Mouse (Mus musculus): Measurements from ENCODE around the gene Ppp1ca.
A peak's percentile ranks its signal among the peaks of the same experiment; 100 is the strongest.

Gene Ppp1ca

DNA sequence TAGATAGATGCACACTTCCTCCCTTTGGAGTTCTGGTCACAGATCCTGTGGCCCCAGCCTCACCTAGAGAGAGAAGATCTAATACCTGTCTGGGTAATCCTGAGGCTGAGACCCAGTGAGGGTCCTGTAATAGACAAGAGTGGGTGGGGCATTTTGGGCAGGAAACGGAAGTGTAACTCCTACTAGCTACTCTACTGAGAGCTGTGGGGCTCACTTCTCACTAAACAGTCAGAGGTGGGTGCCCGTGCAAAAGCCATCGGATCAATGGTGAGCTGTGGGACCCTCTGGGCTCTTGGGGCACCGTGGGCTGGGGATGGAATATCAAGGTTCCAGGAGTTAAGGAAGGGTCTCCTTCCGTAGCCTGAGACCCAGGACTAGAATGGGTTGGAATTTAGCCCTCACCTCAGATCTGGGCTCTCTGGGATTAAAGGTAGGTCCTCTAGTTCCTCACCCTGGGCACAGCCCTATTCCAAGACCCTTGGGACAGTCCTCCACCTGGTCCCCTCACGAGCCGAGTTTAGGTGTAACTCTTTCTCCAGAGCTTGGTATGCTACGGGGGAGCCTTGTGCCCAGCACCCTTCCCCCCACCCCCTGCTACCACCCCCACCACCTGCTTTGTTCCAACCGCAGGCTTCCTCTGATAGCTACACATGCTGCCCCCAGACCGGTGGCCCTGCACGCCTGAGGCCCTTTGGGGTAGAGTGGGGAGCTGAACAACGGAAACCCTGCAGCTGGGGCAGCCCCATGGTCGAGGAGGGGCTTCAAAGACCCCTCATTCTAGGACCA lies 37.2 kb upstream of the Ppp1ca start:
- no peak for DNase-seq (ENCODE audit: low read depth, low spot score)

DNA sequence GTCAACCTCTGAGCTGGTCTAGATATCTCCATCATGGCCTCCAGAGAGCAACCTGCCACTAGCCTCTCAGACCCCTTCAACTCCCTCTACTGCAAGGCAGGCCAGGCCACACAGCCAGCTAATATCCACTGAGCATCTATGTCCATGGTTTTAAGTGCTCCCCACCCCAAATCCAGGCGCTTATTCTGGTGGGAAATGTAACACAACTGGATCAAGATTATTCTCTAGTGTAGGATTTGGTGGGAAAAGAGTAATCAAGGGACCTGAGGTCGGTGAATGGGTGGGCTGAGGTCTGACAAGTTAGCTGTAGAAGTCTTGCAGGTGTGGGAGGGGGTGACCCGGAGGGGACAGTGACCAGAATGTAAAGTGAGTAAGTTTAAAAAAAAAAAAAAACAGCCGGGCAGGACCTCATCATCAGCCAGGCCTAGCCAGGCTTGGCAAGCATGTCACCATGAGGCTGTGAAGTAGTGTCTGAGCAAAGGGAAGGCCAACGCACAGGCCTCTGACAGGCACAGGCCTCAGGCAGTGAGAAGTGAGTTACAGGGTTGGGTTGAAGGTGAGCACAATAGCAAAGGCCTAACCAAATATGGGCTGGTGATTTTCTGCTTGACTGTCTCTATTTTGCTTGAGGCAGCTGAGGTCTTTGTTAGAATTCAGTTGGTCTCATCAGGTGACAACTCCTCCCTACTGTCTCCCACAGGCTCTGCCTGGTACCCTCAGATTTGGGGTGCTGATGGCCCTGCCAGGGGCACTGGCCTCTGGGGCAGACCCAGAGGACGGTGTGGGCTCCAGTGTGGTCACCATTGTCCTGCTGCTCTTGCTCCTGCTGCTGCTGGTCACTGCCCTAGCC lies 36.4 kb upstream of the Ppp1ca start:
- no peak for DNase-seq (ENCODE audit: low read depth, low spot score)

DNA sequence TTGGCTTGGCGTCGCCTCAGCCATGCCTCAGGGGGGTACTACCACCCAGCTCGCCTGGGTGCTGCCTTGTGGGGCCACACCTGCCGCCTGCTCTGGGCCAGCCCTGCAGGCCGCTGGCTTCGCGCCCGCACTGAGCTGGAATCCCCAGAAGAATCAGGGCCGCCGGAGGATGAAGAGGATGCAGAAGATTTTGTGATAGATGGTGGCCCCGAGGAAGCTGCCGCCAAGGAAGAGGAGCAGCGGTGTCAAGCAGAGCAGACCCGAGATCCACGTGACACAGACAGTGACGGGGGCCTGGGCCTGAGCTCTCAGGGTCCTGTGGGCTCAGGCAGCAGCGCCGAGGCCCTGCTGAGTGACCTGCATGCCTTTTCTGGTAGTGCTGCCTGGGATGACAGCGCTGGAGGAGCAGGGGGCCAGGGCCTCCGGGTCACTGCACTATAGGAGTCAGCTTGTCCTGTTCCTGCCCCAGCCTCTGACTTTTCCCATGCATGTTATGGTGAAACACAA lies 35.7 kb upstream of the Ppp1ca start:
- no peak for DNase-seq (ENCODE audit: low read depth, low spot score)

DNA sequence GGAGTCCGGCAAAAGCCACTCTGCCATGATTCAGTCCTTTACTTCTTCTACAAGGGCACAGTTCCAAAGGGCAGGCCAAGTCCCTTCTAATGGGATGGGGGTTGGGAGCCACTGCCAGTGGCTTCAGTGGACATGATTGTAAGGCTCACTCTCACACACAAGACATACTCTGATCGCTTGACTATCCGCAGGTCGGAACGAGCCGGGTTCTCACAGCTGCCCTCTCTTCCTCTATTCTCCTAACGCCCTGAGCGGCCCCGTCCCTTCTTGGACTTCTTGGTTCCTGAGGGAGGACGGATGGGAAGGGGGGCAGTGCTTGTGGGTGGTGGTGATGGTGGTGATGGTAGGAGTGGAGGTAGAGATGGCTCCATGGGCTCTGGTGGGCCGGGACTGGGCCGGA lies 35.1 kb upstream of the Ppp1ca start:
- DNase-seq (ENCODE audit: low read depth, low spot score), result no peak

DNA sequence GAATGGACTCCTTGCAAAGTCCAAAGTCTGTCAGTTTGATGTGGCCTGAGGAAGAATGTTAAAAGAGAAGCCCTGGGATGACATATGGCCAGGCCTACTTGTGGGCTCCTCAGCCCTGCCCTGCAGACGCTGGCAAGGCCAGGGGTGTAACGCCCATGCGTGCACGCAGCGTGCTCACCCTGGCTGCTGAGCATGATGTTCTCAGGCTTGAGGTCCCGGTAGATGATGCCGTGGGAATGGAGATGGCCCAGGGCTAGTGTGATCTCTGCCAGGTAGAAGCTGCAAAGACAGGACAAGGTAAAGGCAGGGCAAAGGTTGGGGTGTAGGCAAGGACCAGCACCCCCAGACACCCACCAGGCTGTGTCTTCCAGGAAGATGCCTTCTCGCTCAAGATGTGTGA lies 32.8 kb upstream of the Ppp1ca start:
- DNase-seq (ENCODE audit: low read depth, low spot score), result no peak

DNA sequence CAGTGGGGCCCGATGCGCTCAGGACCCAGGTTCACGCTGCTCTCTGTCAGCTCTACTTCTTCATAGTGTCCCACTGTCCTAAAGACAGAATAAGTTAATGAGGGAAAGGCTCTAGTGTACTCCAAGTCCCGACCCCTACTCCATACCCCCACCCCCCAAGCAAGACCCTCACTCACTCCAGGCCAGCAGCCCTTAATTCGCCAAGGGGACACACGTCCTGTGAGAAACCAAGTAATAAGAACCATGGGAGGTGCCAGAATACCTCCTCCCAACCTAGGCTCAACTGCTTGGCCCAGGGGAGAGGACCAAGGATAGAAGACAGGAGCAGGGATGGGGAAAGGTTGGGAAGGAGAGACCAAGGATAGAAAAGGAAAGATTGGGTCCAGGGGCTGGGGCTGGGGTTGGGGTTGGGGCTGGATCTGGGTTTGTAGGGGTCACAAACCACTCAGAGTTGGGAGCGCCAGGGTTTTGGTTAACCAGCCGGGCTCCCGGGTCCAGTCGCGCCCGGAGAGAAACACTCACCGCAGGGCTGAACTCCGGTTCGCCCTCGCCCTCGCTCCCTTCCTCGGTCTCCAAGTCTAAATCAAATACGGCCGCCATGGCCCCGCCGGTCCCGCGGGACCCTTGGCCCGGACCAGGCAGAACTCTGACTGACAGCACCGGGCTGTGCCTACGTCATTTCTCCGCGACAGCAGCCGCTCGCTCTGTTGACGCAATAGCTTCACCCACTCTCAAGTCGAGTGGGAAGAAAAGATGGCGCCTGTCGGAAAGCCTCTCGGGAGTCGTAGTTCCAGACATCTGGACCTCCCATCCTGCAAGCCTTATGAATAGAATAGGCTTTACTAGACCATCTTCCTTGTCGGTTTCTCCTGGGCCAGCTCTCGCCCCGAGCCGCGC lies 29.0 kb upstream of the Ppp1ca start, which contains the start of gene Rps6kb2:
TSS of gene Rps6kb2 (minus strand) at position 709 of the 897 bp plus-strand sequence.
- peak; percentile 86 for DNase-seq (ENCODE audit: low read depth, low spot score)

DNA sequence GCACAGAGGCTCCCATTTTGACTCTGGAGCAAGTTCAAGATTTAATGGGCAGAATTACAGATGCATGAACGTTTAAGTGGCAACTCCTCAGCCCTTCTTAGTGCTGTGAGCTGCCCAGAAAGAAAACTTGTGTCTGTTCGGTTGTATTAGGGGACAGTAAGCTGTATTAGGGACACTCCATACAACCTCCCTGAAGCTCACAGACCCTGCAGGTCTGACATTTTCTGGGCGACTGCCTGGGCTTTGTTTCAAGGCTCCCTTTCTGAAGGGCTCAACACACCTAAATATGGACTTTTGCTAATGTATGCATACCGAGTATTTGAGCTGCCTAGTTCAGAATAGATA lies 28.4 kb upstream of the Ppp1ca start:
- no peak for DNase-seq (ENCODE audit: low read depth, low spot score)

DNA sequence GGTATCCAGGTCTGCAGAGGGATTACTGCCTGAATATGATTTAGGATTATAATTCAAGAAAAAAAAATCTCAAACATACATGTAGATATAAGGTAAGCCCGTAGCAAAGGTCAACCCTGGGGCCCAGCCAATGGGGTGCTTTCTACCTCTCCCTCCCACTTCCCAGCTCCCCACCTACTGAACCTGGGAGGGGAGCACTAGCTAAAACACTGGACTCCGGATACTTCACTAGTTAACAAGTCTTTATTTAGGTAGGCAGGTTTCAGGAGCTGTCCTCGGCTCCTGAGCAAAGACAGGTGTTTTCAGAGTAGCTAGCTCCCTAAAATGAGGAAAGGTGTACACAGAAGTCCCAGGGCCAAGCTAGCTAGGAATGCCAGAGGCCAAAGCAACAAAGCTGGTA lies 27.8 kb upstream of the Ppp1ca start:
- DNase-seq (ENCODE audit: low read depth, low spot score), result no peak

DNA sequence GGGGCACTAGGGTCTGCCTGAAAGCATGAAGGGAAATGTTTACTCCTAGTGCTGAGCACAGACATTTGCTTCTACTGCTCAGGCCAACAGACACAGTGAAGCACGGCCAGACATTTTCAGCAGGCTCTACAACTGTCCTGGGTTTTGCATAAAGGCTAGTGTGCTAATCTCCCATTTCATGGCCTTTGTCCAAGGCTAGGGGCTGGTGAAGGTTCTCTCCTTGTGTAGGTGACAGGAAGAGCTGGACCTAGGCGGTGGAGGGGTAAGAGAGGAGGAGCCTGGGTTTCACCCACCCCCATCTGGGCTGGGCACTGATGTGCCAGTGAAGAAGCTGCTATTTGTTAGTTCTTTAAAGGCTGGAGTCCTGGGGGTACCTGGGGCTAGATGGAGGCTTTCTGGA lies 27.1 kb upstream of the Ppp1ca start:
- DNase-seq (ENCODE audit: low read depth, low spot score), result no peak

DNA sequence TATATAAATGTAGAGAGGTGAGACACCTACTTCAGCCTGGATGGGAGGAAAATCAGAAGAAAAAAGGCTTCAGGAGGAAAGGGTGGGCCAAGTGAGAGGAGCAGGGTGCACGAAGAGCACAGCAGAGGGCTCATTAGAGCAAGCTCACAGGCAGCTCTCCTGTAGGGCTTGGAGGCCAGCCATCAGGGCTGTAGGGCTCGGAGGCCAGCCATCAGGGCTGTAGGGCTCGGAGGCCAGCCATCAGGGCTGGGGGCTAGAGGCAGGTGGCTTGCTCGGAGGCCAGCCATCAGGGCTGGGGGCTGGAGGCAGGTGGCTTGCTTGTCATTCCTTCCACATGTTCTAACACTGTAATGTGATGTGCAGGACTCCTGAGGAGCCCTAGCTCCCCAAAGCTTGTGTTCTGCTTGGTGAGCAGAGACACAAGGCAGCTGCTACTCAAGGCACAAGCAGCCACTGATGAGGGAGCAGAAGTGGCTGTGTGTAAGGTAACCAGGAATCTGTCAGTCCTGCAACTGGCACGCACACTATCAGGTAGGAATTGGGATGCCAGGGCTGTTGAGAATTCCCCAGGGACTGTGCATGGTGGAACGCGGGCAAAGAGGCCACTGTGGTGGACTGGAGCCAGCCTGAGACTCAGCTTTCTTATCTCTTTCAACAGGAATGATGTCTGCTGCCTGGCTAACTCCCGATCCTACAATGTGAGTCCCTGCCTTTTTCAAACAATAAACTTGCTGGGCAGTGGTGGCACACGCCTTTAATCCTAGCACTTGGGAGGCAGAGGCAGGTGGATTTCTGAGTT lies 25.0 kb upstream of the Ppp1ca start:
- DNase-seq (ENCODE audit: low read depth, low spot score), result no peak

DNA sequence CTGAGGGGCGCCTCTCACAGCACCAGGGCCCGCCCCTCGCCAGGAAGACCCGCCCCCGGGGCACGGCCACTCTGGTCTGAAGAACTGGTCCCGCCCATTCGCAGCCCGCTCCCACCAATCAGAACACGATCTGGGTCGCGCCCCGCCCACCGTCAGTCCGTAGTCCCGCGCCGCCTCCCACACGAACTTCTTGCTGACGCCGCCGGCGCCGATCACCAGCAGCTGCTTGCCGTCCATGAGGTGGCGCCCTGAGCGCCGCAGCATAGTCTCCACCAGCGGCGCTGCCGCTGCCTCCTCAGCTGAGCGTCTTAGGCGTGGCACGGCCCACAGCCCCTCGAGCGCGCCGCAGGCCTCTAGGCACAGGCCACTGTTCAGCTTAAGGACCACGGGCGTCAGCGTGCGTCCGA lies 22.5 kb upstream of the Ppp1ca start:
- DNase-seq (ENCODE audit: low read depth, low spot score), result peak; percentile 98

DNA sequence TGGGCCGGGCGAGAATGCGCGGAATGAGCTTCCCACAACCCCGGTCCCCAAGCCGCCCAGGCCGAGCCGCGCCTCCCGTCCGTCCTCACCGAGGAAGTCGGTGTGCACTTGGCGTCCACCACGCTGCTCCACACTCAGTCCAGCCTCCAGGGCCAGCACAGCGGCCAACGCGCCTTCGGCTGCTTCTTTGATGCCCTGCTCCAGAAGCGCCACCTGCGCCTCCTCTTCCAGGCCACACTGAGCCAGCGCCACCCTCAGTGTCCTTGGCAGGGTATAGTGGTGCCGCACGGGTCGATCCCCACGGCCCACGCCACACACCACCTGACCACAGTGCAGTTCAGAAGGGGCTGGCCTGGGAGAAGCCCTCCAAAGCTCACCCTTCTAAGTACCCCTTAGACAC lies 22.1 kb upstream of the Ppp1ca start:
- no peak for DNase-seq (ENCODE audit: low read depth, low spot score)

DNA sequence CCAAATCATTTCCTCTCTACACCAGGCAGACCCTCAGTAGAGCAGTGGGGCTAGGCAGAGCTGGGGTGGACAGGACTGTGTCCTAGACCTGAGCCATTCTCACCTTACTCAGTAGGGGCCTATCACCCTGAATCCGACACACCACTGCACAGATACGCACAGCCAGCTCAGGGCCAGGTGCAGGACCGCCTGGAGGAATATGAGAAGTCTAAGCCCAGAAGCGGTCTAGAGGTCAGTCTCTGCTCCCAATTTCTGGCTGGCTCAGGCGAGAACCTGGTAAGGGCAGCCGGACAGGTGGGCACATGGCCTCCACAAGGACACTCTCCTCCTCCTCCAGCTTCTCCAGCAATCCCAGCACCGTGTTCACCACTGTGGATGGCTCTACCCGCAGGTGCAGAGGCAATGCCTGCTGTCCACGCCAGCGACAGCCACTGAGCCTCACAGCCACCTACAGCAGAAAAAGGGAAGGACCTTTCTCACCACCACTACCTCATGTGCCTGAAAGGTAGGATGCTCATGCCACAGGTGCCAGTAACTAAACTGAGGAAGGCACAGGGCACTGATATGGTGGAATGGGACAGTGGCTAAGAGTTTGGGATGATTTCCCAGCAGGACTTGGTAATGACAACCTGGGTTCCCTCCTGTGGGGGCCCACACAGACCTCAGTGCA lies 21.0 kb upstream of the Ppp1ca start:
- DNase-seq (ENCODE audit: low read depth, low spot score), result no peak

DNA sequence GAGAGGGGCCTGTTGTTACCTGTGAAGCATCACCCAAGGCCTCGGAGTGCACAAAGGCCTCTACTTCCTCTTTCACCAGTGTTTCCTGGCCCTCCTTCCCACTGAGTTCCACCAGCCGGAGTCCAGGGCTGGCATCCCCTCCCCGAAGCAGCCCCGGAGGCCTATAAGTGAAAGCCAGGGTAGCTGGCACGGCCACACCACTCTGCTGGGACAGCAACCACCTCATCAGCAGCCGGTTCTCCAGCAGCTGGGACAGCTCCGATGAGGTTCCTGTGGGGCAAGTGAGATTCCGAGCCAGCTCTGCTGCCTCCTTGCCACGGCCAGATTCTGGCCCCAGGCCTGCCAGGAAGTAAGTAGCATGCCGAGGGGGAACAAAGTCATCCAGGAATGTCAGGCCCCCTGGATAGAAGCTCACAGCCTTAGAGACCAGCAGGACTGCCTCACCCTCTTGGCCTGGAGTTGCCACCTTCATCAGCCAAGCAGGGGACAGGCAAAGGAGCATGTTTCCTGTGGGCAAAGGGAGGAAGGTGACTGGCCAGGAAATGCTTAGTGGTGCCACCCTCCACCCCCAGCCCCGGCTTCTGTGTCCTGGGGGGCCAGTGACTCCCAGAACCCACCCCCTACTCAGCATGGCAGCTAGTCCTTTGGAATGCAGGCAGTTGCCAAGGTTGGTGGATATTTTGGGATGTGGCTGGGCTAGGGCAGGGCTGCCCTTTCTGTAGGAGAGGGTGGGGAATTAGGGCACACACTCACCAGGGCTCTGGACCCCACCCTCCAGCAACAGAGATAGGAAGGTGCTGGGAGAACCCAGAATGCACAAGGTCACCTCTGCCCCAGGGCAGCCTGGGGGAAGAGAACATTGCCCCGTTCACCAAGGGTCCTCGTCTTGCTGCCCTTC lies 20.2 kb upstream of the Ppp1ca start:
- DNase-seq (ENCODE audit: low read depth, low spot score), result no peak

DNA sequence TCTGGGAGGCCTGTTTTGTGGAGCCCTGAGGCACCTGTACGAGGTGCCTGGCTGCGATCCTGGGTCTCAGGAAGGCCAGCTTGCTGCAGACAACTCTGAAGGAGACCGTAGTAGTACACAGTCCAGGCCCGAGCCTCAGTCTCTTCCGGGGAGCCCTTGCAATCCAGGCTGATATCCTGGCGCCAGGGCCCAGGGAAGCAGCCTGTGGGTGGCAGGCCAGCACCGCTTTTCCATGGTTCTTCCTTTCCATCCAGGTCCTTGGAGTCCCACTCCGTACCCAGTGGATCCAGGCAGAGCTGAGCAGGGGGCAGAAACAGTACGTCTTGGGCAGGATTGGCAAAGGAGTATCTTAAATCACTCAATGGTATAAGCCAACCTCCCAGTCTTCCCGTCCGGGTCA lies 18.9 kb upstream of the Ppp1ca start:
- DNase-seq (ENCODE audit: low read depth, low spot score), result no peak

DNA sequence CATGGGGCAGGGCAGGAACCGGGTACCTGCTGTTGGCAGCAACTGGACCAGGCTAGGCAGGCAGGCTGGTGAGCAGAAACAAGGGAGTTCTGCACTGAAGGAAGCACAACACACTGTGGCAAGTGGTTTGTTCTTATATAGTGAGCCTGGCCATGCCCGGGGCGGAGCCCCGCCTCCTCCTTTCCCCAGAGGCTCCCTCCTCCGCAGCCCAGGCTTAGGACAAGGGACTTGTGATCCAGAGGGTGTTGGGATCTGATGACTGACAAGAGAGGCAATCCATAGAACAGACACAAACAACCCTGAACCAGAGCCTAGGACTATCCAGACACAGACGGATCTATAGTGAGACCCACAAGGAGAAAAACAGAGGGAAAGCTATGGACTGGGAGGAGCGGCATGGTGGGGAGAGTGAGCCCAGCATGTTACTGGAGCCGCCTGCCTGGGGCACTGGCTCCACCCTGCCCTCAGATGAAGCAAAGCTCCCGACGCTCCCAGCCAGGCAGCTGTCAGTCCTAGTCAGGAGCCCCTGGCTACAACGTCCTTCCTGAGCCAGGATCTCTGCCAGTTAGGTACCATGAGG lies 16.4 kb upstream of the Ppp1ca start, which contains the start of gene Carns1:
TSS of gene Carns1 (minus strand) at position 112 of the 580 bp plus-strand sequence.
- DNase-seq (ENCODE audit: low read depth, low spot score), result no peak

DNA sequence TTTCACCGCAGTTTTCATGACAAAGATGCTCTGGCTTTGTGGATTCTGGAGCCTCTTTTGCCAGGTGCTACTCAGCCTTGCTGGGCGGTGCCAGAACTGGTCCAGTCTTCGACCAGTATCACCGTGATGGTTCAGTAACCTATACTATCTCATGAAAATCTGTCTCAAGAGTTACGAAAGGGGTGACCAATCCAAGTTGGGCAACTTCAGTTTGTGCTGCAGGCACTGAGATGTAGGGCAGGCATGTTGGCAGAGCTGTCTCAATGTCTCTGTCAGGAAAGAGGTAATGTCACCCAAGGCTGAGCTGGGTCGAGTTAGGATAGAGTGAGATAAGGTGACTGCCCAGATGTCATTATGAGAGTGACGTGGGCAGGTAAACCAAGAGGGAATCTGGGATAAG lies 11.5 kb upstream of the Ppp1ca start:
- DNase-seq (ENCODE audit: low read depth, low spot score), result no peak

DNA sequence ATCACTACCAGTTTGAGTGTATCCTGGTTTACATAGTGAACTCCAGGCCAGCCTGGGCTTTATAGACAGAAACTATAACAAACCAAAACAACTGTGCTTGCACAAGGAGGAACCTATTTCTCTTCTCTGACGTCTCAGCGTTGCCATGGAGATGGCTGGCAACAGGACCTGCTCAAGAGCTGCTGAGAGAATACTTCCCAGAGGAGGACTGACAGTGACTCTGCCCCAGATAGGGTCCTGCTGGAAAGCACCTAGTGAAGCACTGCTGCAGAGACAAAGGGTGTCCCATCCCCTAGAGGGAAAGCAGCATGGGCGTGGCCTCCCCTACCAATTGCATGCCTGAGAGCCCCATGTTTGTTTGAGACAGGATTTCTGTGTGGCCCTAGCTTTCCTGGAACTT lies 10.0 kb upstream of the Ppp1ca start:
- no peak for DNase-seq (ENCODE audit: low read depth, low spot score)

DNA sequence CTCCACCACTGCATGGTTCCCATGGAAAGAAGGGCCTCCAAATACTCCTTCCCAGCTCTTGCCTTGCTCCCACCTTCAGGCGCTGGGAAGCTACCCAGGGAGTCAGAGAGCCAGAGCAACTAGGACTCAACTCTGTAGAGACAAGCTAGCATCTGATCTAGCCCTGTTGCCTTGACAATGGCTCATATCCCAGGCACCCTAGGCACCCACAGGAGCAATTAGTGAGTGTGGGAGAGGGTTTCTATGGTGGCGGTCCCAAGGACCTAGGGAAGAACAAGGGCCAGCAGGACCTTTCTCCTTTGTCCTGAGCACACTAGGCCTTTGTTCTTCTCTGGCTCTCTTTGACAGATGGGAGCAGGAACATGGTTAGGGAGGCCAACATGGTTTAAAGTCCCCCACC lies 8.2 kb upstream of the Ppp1ca start:
- no peak for DNase-seq (ENCODE audit: low read depth, low spot score)
